Mouse (Mus musculus) ovary, postnatal 36 days (tissue): ENCODE results near the gene Atp2a1.
"Not testable (repeated sequence)": the region's sequence is repeated elsewhere in the genome, so short reads cannot be mapped to it uniquely, and the experiment has no call there.

Experiments
- DNase-seq: peaks from one replicate; pipeline ENCODE4 v3.0.0; 2022; ENCODE audit warnings: low spot score, mixed read lengths

Atp2a1 gene

DNA sequence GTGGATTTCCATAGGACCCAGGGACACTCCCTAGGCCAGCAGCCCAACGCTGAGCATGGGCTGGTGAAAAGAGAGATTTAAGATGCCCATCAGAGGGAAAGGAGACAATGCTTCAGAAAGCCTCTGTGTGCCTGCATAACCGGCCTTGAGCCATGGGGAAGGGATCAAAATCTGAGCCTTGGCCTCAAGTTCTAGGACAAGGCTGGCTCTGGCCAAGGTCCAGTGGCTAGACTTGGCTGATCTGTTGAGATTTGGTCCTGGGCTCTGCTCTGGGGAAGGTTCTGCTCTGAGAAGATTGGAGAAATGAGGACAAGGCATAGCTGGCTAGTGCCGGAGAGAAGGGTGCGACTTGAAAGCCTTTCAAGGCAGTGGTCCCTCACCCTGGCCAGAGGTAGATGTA, 51.8 kb downstream of the Atp2a1 start:
- peak; percentile 36 for DNase-seq

DNA sequence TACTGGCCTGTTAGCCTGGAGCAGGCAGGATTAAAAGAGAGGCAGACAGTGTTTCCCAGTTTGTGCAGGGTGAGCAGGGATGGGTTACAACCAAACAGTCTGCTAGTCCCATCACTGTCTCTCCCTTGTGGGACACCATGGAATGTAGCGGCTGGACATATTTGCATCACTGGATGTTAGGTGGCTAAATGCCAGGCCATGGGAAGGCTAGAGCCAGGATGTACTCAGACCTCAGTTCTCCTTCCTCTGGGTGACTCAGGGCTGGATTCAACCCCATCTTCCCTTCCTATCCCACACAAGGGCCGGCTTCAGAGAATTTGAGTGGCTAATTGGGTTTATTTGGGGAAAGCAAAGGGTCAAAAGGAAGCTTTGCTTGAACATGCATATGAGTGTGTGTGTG, 54.2 kb downstream of the Atp2a1 start:
- no peak for DNase-seq

DNA sequence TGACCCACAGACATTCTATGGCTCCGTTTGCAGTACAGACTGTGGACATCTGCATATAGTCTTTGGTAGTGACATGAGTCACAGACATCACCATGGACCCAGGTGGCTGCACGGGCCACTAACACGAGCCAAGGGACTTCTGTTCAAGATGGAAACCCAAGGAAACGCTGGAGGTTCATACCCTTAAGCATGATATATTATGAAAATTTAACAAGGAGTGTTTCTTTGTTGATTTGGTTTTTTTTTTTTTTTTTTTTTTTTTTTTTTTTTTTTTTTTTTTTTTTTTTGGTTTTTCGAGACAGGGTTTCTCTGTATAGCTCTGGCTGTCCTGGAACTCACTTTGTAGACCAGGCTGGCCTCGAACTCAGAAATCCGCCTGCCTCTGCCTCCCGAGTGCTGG, 60.4 kb downstream of the Atp2a1 start:
- not testable (repeated sequence) for DNase-seq

DNA sequence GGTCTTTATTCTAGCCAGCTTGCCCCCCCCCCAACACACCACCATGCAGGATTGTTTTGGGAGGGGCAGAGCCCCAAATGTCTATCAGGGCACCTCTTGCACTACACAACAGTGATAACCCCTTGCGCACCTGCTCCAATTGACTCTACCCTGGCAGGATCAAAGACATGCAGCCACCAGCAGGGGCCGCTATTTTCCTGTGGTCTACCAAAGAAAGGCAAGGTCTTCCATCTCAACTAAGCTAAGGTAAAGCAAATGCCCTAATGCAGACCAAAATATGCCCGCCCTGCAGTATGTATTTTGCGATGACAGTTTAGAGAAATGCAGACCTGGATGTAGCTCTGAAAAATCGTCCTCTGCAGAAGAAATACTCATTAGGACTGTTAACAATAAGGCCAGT, 63.4 kb downstream of the Atp2a1 start:
- DNase-seq: peak; percentile 79

DNA sequence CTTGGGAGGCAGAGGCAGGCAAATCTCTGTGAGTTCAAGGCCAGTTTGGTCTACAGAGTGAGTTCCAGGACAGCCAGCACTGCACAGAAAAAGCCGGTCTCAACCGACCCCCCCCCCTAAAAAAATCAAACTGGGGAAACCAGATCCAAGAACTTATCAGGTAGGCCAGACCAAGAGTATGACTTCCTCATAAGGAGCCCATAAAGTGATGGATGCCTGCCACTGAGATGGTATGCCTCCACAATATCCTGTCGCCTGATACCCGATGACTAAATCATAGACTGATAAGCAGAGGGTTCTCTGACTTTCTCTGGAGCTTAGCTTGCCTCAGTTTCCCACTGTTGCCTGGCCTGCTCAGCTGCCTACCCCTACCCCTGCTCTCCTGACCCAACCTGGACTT, 65.1 kb downstream of the Atp2a1 start:
- no peak for DNase-seq

DNA sequence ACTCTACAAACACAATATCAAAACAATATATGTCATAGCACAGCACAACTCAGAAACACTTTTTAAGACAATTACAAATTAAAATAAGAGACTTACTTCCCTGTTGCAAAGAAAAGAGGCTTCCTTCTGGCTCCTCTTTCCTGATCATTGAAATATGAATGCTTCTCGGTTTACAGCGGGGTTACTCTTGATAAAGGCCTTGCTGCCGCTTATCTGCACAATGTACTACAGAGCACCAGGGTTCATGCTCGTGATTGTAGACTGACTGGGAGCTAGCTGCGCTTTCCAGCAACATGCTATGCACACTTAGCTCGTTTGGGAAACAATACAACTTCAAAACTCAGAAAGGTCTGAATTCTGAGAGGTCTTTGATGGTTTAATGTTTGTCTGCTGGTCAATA, 65.7 kb downstream of the Atp2a1 start:
- no peak for DNase-seq

DNA sequence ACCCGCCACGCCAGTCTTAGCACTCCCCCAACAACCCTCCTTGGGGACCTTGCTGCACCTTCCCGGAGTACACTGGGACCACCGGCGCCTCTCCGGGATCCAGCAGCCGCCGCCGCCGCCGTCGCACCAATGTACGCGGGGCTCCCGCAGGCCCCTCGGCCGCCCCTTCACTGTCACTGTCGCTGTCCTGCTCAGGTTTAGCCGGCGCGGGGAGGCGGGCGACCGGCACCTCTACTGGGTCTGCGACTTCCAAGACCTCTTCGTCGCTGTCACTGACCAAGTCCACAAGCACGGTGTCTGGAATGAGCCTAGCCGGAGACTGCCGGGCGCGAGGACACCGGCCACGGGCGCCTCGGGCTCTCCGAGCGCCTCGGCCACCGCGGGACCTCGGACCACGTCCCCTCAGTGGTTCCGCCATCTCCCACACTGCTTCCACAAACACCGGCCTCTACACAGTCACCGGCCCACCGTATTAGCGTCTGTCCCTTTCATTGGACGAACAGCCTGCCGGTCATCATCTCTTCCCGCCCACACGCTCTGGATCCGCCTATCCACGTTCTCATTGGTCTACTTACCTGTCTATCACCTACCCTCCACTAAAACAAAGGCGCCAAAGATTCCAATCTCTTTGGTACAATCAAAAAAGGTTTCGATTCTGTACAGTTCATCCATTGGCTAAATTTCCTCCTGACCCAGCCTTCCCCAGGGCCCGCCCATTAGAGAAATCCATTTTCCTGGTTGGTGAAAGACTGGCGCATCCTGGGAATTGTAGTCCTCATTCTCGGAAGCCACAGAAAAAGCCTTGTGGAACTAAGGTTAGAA, 66.4 kb downstream of the Atp2a1 start, which contains the start of gene Nfatc2ip:
Gene Nfatc2ip, minus strand, starts transcription at position 440 of the 822 bp plus-strand sequence.
- peak; percentile 90 for DNase-seq
